Mouse (Mus musculus) heart, embryonic 14.5 days (tissue): ENCODE measurements at regions not wholly inside any gene's neighbourhood (a gene's known extent, or its start where the extent isn't known, plus 50 kb on each side); places are given as distances from the start of the nearest gene placed in this dataset.

ENCODE experiments used
- ATAC-seq: fragments of 200-750 bp; cut with Nextera tagmentation; 2 replicates; pipeline ENCODE4 v1.8.0; 2017; ENCODE audit warnings: low read depth, moderate TSS enrichment; ENCODE audit not compliant: insufficient number of reproducible peaks, insufficient read depth, low FRiP score
- H3K27ac ChIP-seq, 2 experiments: fragments of 200-500 bp in 1 of 2; fragments of 300-500 bp in 1 of 2; sonication (generic) in 1 of 2; replicated peaks in 1 of 2; 2 replicates each; pipeline ENCODE4 v1.5.1; 2012 to 2014; ENCODE audit warnings: low read depth in 2 of 2, low read length in 2 of 2, control low read depth in 1 of 2, mild to moderate bottlenecking in 1 of 2, mixed read lengths in 1 of 2; ENCODE audit not compliant: control insufficient read depth in 1 of 2, insufficient read depth in 1 of 2
- H3K27me3 ChIP-seq: fragments of 300-500 bp; sonication (generic); 2 replicates; pipeline ENCODE4 v1.6.1; 2014; ENCODE audit warnings: mild to moderate bottlenecking, low read length, control low read depth; ENCODE audit not compliant: control insufficient read depth, insufficient read depth
- H3K36me3 ChIP-seq: fragments of 300-500 bp; sonication (generic); 2 replicates; pipeline ENCODE4 v1.6.1; 2014; ENCODE audit warnings: mild to moderate bottlenecking, control low read depth, low read length, mixed read lengths; ENCODE audit not compliant: control insufficient read depth, insufficient read depth
- H3K4me1 ChIP-seq, 2 experiments: fragments of 200-500 bp in 1 of 2; fragments of 300-500 bp in 1 of 2; sonication (generic) in 1 of 2; 2 replicates each; pipeline ENCODE4 v1.6.1; 2012 to 2014; ENCODE audit warnings: low read length in 2 of 2, control low read depth in 1 of 2, mixed read lengths in 1 of 2; ENCODE audit not compliant: control insufficient read depth in 2 of 2, insufficient read depth in 2 of 2
- H3K4me2 ChIP-seq: fragments of 300-500 bp; sonication (generic); 2 replicates; pipeline ENCODE4 v1.6.1; 2014; ENCODE audit warnings: mild to moderate bottlenecking, low read length
- H3K4me3 ChIP-seq, 2 experiments: fragments of 200-500 bp in 1 of 2; fragments of 300-500 bp in 1 of 2; sonication (generic) in 1 of 2; 2 replicates each; pipeline ENCODE4 v1.5.1; 2012 to 2014; ENCODE audit warnings: low read length in 2 of 2, mild to moderate bottlenecking in 2 of 2, control low read depth in 1 of 2, low read depth in 1 of 2, moderate library complexity in 1 of 2; ENCODE audit not compliant: control insufficient read depth in 1 of 2, insufficient read depth in 1 of 2
- H3K9ac ChIP-seq: fragments of 300-500 bp; sonication (generic); 2 replicates; pipeline ENCODE4 v1.6.1; 2014; ENCODE audit warnings: mild to moderate bottlenecking, low read length
- H3K9me3 ChIP-seq: fragments of 300-500 bp; sonication (generic); 2 replicates; pipeline ENCODE4 v1.6.1; 2016; ENCODE audit warnings: low read length, control low read depth; ENCODE audit not compliant: control insufficient read depth
- WGBS: fragments of 180-500 bp; shearing (Covaris S2); extraction: QIAGEN DNeasy Blood & Tissue Kit; methylation state at CpG from one replicate; pipeline ENCODE4 v1.1.7; 2014; 5-methylcytosine and 5-hydroxymethylcytosine counted together

GRCm38 (mm10) chr1:71775865-71776501 is 123.0 kb upstream of the Fn1 start:
- Histone ChIP-seq H3K36me3 (no peaks in the 10 kb centered on the region), H3K9me3 (no peaks in the 10 kb centered on the region), H3K4me2 (peak overlapping the region; percentile 11; the same call in 1 of the 2 replicates), H3K27me3 (no peaks in the 10 kb centered on the region), H3K9ac (no peak overlapping the region), H3K4me1 (peaks cover 0 to 2% of the 10 kb centered on the region in 2 experiments; a peak in 1 of 4 replicates), H3K27ac (no peak overlapping the region), H3K4me3 (no peak overlapping the region)
- no peak for ATAC-seq
- 74% methylated on average over 19 of the region's 19 CpGs for WGBS

DNA sequence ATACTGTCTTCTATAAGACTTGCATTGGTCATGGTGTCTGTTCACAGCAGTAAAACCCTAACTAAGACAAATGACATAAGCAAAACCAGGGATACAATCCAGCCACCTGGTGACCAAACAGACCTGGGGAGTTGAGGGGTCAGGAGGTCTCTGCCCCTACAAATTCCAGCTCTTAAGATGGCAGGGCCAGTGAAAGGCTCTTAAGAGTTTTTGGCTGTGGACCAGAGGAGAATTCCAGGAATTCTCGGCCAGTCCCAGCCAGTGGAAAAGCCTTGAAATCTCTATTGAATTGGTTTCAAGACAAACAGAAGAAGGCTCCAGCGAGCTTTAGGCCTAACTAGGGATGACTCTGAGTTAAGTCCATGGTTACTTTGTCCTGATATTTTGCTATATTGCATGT is 119.5 kb upstream of the Fn1 start:
- ATAC-seq, result no peak
- H3K36me3 ChIP-seq, result no peaks in the 10 kb centered on the region
- no peaks in the 10 kb centered on the region for H3K27me3 ChIP-seq
- H3K4me2 ChIP-seq, result no peak overlapping the region
- 49% methylated on average over 2 of the region's 2 CpGs for WGBS
- no peak overlapping the region for H3K4me3 ChIP-seq
- H3K9me3 ChIP-seq, result no peaks in the 10 kb centered on the region
- no peak overlapping the region for H3K27ac ChIP-seq
- H3K9ac ChIP-seq, result no peak overlapping the region
- peaks cover 0 to 2% of the 10 kb centered on the region in 2 experiments; a peak in 1 of 4 replicates for H3K4me1 ChIP-seq

DNA sequence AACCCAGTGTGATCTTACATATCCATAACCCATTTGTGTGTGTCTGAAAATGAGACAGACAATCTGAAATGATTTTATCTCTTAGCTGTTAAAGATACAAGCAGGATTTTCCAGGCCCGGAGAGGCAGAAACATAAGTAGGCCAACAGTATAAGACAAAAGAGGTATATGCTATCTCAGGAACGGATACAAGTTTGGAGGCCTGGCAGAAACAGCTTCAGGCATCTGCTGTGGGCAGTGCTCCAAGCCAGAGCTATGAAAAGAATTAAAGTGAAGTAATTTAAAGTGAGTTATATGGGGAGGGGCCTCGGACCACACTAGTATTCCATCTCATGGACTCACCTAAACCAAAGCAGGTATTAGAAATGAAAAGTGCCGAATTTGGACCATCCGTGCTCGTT is 118.8 kb upstream of the Fn1 start:
- H3K9ac ChIP-seq, result no peak overlapping the region
- H3K36me3 ChIP-seq, result no peaks in the 10 kb centered on the region
- no peak for ATAC-seq
- no peak overlapping the region for H3K4me3 ChIP-seq
- no peaks in the 10 kb centered on the region for H3K27me3 ChIP-seq
- 75% methylated on average over 6 of the region's 6 CpGs for WGBS
- peaks cover 0 to 2% of the 10 kb centered on the region in 2 experiments; a peak in 1 of 4 replicates for H3K4me1 ChIP-seq
- no peak overlapping the region for H3K27ac ChIP-seq
- no peaks in the 10 kb centered on the region for H3K9me3 ChIP-seq
- no peak overlapping the region for H3K4me2 ChIP-seq

GRCm38 (mm10) chr1:71769595-71769994 is 116.6 kb upstream of the Fn1 start:
- Histone ChIP-seq H3K36me3 (no peaks in the 10 kb centered on the region), H3K4me3 (no peak overlapping the region), H3K27me3 (no peaks in the 10 kb centered on the region), H3K9me3 (no peaks in the 10 kb centered on the region), H3K4me2 (no peak overlapping the region), H3K27ac (no peak overlapping the region), H3K4me1 (peaks cover 0 to 2% of the 10 kb centered on the region in 2 experiments; a peak in 2 of 4 replicates), H3K9ac (no peak overlapping the region)
- no peak for ATAC-seq
- WGBS, result 63% methylated on average over 2 of the region's 2 CpGs

- no peak overlapping the region for H3K4me3 ChIP-seq
- no peak overlapping the region for H3K27ac ChIP-seq
- H3K36me3 ChIP-seq, result no peaks in the 10 kb centered on the region
- no peaks in the 10 kb centered on the region for H3K27me3 ChIP-seq
- H3K9ac ChIP-seq, result no peak overlapping the region
- no peak overlapping the region for H3K4me2 ChIP-seq
- WGBS, result 68% methylated on average over 3 of the region's 3 CpGs
- no peaks in the 10 kb centered on the region for H3K9me3 ChIP-seq
- peaks cover 0 to 2% of the 10 kb centered on the region in 2 experiments; a peak in 2 of 4 replicates for H3K4me1 ChIP-seq
- ATAC-seq, result no peak
Measured at GRCm38 (mm10) chr1:71767705-71768104, 114.7 kb upstream of the Fn1 start.

DNA sequence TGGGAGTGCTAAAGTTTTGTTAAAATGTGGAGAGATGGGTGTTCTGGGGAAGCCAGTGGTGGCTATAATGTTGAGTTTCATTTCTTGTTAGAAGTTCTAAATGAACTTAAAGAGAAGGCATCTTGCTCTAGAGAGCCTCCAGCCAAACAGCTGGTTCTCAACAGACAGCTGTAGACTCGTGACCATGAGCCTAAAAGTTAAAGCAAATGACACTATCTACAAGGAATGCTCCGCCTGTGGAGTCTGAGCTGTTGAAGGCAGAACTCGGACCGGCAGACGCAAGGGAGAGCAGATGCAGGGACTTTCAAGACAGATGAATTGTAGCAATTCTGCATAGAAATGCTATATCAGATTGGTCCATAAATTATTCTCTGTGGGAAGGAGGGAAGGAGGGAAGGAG is 114.1 kb upstream of the Fn1 start:
- WGBS, result 37% methylated on average over 5 of the region's 5 CpGs
- H3K27ac ChIP-seq, result no peak overlapping the region
- H3K9ac ChIP-seq, result no peak overlapping the region
- H3K4me2 ChIP-seq, result no peak overlapping the region
- no peak overlapping the region for H3K4me3 ChIP-seq
- H3K36me3 ChIP-seq, result no peaks in the 10 kb centered on the region
- no peak for ATAC-seq
- peaks cover 0 to under 1% of the 10 kb centered on the region in 2 experiments; a peak in 2 of 4 replicates for H3K4me1 ChIP-seq
- H3K27me3 ChIP-seq, result no peaks in the 10 kb centered on the region
- H3K9me3 ChIP-seq, result no peaks in the 10 kb centered on the region

GRCm38 (mm10) chr1:71764951-71765350 is 112.0 kb upstream of the Fn1 start:
- no peaks in the 10 kb centered on the region; a peak in 2 of 4 replicates for H3K4me1 ChIP-seq
- no peaks in the 10 kb centered on the region for H3K36me3 ChIP-seq
- H3K27me3 ChIP-seq, result no peaks in the 10 kb centered on the region
- H3K9me3 ChIP-seq, result no peaks in the 10 kb centered on the region
- no peak overlapping the region for H3K4me2 ChIP-seq
- no peak overlapping the region for H3K4me3 ChIP-seq
- 65% methylated on average over 6 of the region's 6 CpGs for WGBS
- no peak for ATAC-seq
- H3K27ac ChIP-seq, result no peak overlapping the region
- H3K9ac ChIP-seq, result no peak overlapping the region

- WGBS, result 38% methylated on average over 2 of the region's 2 CpGs
- no peaks in the 10 kb centered on the region; a peak in 2 of 4 replicates for H3K4me1 ChIP-seq
- no peaks in the 10 kb centered on the region for H3K36me3 ChIP-seq
- ATAC-seq, result no peak
- H3K27me3 ChIP-seq, result no peaks in the 10 kb centered on the region
- no peaks in the 10 kb centered on the region for H3K9me3 ChIP-seq
- H3K9ac ChIP-seq, result no peak overlapping the region
- H3K27ac ChIP-seq, result no peak overlapping the region
- H3K4me2 ChIP-seq, result no peak overlapping the region
- no peak overlapping the region for H3K4me3 ChIP-seq
Measured at GRCm38 (mm10) chr1:71763530-71763929, 110.5 kb upstream of the Fn1 start.
